Mouse (Mus musculus): ENCODE results near the gene Ssxb3. TPM values are rescaled to one million over a fixed set of nuclear protein-coding genes. Genes with fewer than 3 reads are reported as not detected.

Ssxb3 gene
- not detected in 2 replicates for polyA plus RNA-seq (2012; rRNA removed)

DNA sequence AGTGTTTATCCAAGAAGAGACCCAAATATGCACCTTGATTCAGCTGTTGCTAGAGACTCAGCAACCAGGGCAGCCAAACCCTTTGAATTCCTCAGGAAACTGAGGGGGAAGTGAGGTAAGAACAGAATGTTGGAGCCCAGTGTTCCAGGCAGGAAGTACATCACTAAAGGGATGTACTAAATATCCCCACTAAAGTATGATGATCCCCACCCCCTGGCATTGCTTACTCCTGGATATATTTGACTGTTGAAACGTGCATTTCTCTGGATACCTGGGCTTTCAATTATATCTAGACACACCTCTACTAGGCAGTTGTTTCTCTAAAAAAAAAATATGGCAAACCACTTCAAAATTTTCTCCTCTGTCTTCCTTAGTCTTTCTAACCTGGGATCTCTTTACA, at the start of gene Ssxb3:
Gene Ssxb3 (minus strand): TSS at position 101 of the 400 bp plus-strand sequence.

DNA sequence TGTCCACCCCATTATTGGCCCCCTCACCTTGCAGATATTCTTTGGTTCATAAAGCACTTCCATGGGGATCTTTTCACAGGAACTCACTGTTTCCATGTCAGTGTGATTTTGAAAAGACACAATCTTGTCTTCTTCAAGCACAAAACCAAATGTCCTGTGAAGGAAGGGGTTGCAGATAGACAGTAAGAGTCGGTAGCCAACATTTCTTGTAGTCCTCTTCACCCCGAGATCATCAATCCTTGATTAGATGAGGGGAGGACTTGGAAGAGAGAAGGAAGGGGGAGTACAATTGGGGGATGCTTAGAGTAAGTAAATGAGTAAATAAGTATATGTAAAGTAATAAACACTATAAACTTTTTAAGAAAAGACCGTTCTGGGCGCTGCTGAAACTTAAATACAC, 43.5 kb downstream of the Ssxb3 start, which contains the start of gene Ssxb6:
Gene Ssxb6 (minus strand): TSS at position 101 of the 400 bp plus-strand sequence.

Other genes starting within 250 kb of the Ssxb3 start
- gene Ssxb9, start 224.8 kb downstream of the Ssxb3 start, polyA plus RNA-seq (2012; rRNA removed): not detected in 2 replicates
- not detected in 2 replicates for gene Ssxb1, start 178.5 kb downstream of the Ssxb3 start, polyA plus RNA-seq (2012; rRNA removed)
- gene Ssxb2, start 130.1 kb downstream of the Ssxb3 start, polyA plus RNA-seq (2012; rRNA removed): not detected in 2 replicates
- not detected in 2 replicates for gene Gm14459, start 66.9 kb downstream of the Ssxb3 start, polyA plus RNA-seq (2012; rRNA removed)
- not detected in 2 replicates for gene Ssxb6, start 43.6 kb downstream of the Ssxb3 start, polyA plus RNA-seq (2012; rRNA removed)
- not detected in 2 replicates for gene Ssxb8, start 99.0 kb upstream of the Ssxb3 start, polyA plus RNA-seq (2012; rRNA removed)
- not detected in 2 replicates for gene Ssx9, start 156.6 kb upstream of the Ssxb3 start, polyA plus RNA-seq (2012; rRNA removed)
- gene Ssxb5, start 211.9 kb upstream of the Ssxb3 start, polyA plus RNA-seq (2012; rRNA removed): not detected in 2 replicates